Mouse (Mus musculus): ENCODE measurements at regions not wholly inside any gene's neighbourhood (a gene's known extent, or its start where the extent isn't known, plus 50 kb on each side); places are given as distances from the start of the nearest gene placed in this dataset.

GRCm38 (mm10) chr12:94470981-94471380 is 1221.0 kb upstream of the Flrt2 start:
- TF ChIP-seq CTCF (IDR thresholded peaks at IDR 0.05; ENCODE audit: low read depth, low read length) (no peak), POLR2A (IDR thresholded peaks at IDR 0.05; ENCODE audit: extremely low read depth, insufficient read depth, low read length) (no peak)
